Mouse (Mus musculus) heart, adult 2 months (tissue): ENCODE data around the gene Aph1b.

Experiments
- CTCF ChIP-seq: fragments of 200-600 bp; IDR thresholded peaks from 2 replicates; pipeline ENCODE4 v1.8.1; 2022; ENCODE audit warnings: antibody characterized with exemption, mild to moderate bottlenecking, moderate library complexity
- POLR2A ChIP-seq: fragments of 200-500 bp; IDR thresholded peaks from 2 replicates; pipeline ENCODE4 v1.6.1; 2011; ENCODE audit warnings: mild to moderate bottlenecking, low read depth, low read length, control low read depth; ENCODE audit not compliant: insufficient read depth

DNA sequence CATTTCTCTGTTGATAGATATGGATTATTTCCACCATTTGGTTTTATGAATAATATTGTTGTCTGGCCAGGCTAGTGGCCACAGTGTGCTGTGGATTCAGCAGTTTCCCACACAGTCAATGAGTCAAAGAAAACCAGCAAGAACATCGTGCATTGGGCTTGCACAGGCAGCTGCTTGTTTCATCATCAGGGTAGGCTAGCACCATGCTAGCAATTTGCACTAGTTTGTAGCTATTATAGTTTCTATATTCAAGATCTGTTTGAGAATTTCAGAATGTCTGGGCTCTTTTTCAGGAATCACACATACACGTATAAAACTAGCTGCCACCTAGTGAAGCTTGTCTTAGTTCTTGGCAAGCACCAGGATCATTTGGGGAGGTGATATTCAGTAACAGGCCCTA, 60.2 kb downstream of the Aph1b start:
- TF ChIP-seq CTCF = no peak
- no peak for TF ChIP-seq POLR2A
